Mouse (Mus musculus) cerebellum, postnatal 14 days (tissue): ENCODE measurements at regions not wholly inside any gene's neighbourhood (a gene's known extent, or its start where the extent isn't known, plus 50 kb on each side); places are given as distances from the start of the nearest gene placed in this dataset.

Source experiments
- DNase-seq, 2 experiments: peaks; one replicate each; pipeline ENCODE4 v3.0.0; 2021; ENCODE audit warnings: mixed read lengths in 2 of 2

DNA sequence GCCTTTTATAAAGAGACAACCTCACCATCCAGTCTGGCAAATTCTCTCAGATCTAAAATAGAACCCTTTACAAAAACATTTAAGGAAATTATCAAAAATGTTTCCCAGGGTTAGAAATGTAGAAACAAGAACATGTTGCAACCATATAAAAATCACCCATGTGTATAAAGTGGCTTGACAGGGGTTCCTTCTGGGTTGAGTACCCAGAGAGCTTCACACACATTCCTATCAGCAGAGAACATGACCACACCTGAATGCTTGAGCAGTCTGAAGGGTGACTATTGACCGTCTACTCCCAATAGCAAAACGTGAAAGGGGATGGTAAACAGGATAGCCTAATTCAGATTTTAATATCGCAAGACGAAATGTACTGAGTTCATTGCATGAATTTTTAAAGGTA lies 57.8 kb upstream of the Zfand5 start:
- DNase-seq, result no peak

- no peak for DNase-seq
Observed at GRCm38 (mm10) chr19:21193461-21193860, 78.6 kb upstream of the Zfand5 start.

DNA sequence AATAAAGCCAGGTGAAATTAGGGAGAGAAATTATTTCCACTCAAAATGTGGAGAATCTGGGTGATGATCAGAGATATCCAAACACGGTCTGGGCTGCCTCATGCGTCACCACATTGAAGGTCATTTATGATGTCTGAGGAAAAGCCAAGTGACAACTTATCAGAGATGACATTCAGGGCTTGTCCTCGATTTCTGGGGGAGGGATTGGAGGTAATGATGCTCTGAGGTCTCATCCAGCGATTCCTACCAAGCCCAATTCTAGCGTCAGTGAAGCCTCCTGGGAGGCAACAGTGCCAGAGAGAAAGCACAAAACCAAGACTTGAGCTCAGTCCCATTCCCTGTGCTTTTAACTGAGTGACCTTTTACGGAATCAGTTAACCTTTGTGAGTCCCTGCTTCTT lies 79.5 kb upstream of the Zfand5 start:
- DNase-seq, result no peak

DNA sequence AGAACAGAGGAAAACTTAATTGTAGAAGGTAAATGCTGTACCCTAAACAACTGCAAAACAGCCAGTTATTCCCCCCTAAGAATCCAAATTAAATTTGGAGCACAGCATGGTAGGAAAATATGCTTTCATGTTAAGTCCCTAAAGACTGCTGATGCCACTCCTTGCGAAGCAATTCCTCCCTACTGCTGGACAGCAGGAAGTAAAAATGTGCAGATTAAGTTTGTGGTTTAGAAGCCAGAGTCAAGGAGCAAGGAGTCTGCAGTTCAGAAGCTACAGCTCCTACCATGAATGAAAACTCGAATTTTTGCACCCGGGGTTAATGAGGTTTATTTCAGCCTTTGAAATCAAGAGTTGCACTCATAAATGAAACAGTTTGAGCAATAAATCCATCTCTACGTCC lies 82.9 kb upstream of the Zfand5 start:
- DNase-seq, result no peak

DNA sequence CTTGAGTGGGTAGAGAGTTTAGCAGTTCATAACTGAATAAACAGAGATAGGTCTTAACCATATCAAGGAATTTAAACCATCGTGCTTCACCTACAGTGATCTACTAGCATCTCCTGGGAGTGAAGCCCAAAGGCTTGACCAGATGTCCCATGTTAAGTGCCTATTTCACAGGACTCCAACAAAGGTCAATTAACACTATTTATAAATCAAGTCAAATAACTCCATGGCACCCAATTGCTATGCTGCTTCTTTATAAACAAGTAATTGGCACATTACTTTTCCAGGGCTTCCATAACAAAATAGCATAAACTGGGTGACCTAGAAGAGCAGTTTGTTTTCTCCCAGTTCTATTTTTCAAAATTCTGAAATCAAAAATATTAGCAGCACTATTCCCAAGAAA lies 85.4 kb upstream of the Zfand5 start:
- DNase-seq, result no peak

DNA sequence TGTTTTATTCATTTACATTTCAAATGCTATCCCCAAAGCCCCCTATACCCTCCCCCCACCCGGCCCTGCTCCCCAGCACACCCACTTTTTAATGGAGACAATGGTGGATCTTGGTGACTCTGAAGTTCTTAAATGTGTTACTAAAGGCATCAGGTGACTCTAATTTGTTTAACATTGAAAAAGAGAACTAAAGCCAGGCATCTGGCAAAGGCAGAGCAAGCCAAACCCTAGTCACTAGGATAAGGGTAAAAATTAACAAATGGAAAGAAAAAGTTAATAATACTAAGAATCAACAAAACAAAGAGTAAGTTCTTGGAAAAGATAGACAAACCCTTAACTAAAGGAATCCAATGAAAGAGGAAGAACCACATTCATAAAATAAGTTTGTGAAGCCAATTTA lies 86.1 kb upstream of the Zfand5 start:
- no peak for DNase-seq

GRCm38 (mm10) chr19:21183028-21183427 lies 89.0 kb upstream of the Zfand5 start:
- no peak for DNase-seq

DNA sequence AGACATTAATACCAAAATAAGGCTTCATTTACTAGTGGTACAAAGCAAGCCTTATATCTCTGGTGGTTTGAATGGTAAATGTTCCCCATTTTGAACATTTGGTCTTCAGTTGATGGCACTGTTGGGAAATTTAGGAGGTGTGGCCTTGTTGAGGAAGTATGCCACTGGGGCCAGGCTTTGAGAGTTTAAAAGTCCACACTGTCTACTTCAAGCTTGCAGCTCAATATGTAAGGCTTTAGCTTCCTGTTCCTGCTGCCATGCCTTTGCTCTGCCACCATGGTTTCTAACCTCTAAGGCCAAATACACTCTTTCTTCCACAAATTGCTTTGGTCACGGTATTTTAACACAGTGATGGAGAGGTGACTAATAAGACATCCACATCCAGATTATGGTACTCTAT lies 92.2 kb upstream of the Zfand5 start:
- no peak for DNase-seq

- DNase-seq, result no peak
Observed at GRCm38 (mm10) chr19:21175426-21175831, 96.6 kb upstream of the Zfand5 start.

DNA sequence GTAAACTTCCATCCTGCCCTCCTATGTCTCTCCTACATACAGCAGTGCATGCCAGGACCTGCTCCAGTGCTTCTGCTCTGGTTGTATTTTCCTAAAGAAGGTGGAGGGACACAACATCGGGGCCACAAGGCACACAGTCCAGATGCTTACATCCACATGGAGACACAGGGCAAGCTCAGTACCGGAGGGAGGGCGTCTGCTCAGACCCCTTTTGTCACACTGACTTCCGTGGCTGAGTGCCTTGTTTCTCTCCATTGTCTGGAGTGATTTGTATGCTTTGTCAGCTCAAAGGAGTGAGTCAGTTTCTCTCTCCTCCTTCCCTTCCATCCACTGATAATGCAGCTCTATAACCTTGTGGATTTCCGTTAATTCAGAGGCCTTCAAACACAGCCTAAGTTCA lies 97.4 kb upstream of the Zfand5 start:
- DNase-seq, result no peak

GRCm38 (mm10) chr19:21173896-21174483 lies 98.1 kb upstream of the Zfand5 start:
- DNase-seq, result no peak

DNA sequence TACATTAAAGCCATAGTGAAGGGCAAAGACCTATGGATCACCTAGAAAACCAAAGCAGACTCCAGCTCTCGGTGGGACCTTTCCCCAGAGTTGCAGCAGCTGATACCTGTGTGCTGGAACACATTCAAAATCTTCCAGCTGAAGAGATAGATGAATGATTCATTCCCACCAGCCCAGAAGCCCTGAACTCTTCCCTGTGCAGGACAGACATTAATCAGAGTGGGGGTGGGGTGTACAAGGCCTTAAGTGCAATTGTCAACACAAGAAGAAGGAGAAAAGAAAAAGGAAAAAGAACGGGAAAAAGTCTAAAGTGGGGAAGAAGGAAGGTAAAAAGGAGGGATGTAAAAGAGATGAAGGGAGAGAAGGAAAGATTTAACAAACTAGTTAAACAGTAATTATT lies 100.9 kb upstream of the Zfand5 start:
- DNase-seq, result no peak

DNA sequence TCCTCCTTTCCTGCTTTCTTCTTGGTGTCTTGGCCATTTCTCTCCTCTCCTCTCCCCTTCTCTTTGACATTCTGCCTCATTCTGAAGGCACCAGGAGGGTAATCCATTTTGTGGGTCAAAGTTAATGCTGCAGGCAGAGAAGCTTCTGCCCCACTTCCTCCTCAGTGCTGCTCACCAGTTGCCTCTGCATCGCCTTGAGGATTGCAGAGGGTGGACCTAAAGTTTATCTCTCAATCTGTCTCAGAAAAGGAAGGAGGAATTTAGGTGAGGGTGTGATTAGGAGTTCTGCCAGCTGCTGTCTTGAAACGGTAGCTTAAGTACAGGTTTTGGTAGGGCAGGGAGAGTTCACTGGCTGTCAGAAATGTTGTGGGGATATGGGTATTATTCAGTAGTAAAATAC lies 101.3 kb upstream of the Zfand5 start:
- no peak for DNase-seq

DNA sequence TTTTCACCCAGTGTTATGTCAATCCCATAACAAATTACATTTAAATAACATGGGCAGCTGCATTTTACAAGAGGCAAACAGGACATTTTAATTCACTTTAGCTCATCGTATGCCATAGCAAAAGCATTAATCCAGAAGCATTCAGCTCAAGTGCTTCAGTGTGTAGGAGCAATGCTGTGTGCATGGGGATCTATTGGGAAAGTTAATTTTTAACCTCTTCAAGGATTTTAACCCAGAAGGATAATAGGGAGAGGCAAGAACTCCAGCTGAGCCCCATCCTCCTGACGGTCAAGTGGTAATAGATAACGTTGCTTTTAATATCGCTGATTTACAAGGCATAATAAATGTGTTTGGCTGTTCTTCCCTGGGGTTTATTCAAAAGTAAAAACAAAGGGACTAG lies 105.1 kb upstream of the Zfand5 start:
- no peak for DNase-seq

- no peak for DNase-seq
Observed at GRCm38 (mm10) chr19:21166465-21166860, 105.6 kb upstream of the Zfand5 start.

GRCm38 (mm10) chr19:21165763-21166464 lies 106.2 kb upstream of the Zfand5 start:
- no peak for DNase-seq

DNA sequence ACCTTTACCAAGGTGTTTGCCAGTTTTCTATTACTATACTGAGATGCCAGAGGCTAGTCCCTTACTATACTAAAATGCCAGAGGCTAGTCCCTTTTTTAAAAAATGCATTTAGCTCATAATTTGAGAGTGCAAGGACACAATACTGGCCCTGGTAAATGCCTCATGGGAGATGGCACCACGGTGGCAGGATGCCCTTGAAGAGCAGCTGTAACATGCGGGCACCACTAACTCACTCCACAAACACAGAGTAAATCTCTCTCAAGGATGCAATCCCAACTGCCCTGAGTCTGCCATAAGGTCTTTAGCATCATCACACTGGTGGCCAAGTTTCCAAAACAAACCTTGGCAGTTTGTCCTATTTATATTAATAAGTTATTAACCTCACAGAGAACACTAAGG lies 108.1 kb upstream of the Zfand5 start:
- DNase-seq, result no peak

- DNase-seq, result no peak
Observed at GRCm38 (mm10) chr19:21160946-21161345, 111.1 kb upstream of the Zfand5 start.

- DNase-seq, result no peak
Observed at GRCm38 (mm10) chr19:21159189-21160137, 112.6 kb upstream of the Zfand5 start.

DNA sequence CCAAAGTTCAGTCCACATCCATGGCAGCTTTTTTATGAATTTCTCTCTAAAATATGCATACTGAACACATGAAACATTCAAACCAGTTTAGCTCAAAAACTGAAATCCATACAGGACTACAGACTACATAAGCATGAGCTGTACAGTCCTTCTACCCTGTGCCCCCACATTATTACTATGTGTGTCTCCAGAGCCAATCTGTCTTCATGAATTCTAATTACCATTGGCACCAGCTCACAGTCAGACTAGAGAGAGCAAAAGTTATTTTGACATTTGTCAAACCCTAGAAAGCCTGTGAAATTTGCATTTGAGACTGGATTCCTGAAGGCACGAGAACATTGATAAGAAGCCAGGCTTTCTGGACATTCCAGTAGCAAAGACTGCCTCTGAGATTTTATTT lies 117.9 kb upstream of the Zfand5 start:
- no peak for DNase-seq

DNA sequence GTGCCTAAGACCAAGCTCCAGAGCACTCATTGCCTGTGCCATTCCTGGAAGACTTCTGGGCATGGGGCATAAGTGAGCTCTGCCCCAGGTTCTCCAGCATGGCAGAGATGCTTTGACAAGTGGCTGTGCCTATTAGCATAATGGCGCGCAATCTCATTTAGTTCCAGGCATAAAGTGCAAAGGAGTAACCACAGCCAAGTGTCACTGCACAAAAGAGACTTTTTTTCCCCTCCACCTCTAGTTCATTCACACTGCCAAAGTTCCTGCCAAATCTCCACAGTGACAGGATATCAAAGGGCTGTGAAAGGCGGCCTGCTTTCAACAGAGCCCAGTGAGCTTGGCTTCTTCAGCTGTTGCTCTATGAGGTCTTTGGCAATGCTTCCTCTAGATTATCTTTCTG lies 120.1 kb upstream of the Zfand5 start:
- peak; percentile 79 to 87 for DNase-seq

- DNase-seq, result peak; percentile 76 to 83
Observed at GRCm38 (mm10) chr19:21150849-21151248, 121.2 kb upstream of the Zfand5 start.

- no peak for DNase-seq
Observed at GRCm38 (mm10) chr19:21150241-21150640, 121.8 kb upstream of the Zfand5 start.

DNA sequence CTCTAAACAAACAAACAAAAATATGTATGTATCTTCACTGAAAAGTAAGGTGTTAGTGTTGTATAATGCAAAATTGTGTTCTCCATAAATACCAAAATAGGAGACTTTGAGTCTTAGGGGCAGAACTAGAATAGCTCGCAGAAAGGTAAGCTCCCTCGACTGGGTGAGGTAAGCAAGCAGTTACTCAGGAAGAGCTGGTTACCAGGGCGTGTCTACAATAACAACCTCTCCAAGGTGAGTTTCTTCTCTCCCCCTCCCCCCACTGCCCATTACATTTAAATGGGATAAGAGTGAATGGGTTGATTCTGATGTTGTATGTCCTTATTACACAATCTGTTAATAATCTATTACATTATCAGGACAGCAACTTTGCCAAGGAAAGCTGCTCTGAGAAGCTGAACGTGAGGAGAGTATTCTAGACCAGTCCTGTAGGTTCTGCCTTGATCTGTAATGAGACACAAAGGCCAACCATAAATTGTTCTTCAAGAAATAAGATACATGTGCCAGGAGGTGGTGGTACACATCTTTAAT lies 125.2 kb upstream of the Zfand5 start:
- no peak for DNase-seq
